Mouse (Mus musculus) brain, embryonic 14.5 days (tissue): Measurements from ENCODE around the gene Syt16.

Source experiments
- CTCF ChIP-seq: fragments of 200-500 bp; IDR thresholded peaks from 2 replicates; pipeline ENCODE4 v1.5.1; 2012; ENCODE audit warnings: inconsistent platforms, mild to moderate bottlenecking, moderate library complexity, borderline replicate concordance; ENCODE audit not compliant: insufficient read depth, insufficient read length; ENCODE audit errors: extremely low read depth
- POLR2A ChIP-seq: fragments of 200-500 bp; IDR thresholded peaks from 2 replicates; pipeline ENCODE4 v1.6.1; 2012; ENCODE audit warnings: mild to moderate bottlenecking, inconsistent platforms, borderline replicate concordance; ENCODE audit not compliant: poor library complexity, insufficient read depth, insufficient read length, severe bottlenecking; ENCODE audit errors: extremely low read depth

- TF ChIP-seq CTCF (no peak), POLR2A (no peak)
Observed at GRCm38 (mm10) chr12:74189840-74190239, 192.4 kb downstream of the Syt16 start.
